Mouse (Mus musculus): ENCODE measurements around the gene Hist1h3i.

The Hist1h3i gene

DNA sequence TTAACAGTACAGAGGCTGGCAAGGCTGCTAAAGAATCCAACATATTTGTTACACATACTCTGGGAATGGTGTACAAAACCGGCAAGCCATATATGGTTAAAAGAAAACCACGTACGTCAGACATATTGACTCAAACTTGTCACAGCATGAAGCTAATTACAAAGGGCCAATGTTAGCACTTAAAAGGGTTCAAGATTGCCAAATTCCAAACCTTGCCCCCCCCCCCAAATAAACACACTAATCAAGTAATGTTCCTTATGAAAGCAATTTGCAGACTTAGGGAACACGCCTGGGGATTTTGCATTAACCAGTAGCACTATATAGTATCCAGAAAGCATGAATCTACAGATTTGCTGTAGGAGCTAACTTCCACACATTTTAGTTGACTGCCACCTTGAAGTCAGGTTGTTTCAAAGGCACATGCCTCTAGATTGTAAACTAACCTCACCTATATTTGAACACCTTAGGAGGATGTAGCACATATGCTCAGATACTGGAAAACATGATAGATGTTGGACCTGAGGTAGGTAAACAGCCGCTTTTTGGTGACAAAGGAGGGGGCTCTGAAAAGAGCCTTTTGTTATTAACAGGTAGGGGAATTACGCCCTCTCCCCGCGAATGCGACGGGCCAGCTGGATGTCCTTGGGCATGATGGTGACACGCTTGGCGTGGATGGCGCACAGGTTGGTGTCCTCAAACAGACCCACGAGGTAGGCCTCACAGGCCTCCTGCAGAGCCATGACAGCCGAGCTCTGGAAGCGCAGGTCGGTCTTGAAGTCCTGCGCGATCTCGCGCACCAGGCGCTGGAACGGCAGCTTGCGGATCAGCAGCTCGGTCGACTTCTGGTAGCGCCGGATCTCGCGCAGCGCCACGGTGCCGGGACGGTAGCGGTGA lies 562 bp downstream of the Hist1h3i start:
- DNase-seq: peak; percentile 22 to 34

DNA sequence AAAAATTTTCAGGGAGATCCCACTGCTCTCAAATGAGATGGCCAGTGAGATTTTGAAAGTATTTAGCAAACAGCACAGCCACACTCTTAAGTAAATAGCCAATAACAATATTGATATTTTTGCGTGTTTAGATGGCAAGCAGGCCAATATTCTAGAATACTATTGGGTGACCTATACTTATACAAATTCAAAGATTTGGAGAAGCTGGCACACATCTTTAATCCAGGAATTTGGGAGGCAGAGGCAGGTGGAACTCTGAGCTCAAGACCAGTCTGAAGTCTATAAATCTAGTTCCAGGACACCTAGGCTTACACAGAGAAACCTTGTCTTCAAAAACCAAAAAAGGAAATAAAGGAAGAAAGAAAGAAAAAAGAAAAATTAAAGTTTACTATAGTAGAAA lies 1.5 kb downstream of the Hist1h3i start:
- DNase-seq: no peak

DNA sequence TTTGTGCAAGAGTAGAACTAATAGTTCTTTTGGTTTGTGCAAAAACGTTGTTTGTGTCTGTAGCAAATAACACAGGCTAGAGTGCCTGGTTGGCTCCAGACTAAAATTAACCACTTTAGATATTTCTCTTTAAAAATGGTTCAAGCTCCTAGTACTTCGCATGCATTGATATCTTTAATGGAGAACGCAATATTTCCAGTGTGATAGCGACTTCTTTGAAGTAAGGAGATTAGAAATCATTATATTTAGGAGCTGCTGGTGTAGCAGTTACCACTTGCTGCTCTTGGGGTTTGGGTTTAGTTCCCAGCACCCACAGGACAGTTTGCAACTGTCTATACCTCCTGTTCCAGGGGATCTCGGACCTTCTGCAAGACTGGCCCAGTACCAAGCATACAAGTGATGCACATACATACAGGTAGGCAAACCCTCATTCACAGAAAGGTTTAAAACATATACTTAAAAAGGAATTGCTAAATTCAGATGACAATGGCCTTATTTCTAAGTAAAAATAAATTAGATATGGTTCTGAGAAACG lies 2.1 kb downstream of the Hist1h3i start:
- DNase-seq: no peak

DNA sequence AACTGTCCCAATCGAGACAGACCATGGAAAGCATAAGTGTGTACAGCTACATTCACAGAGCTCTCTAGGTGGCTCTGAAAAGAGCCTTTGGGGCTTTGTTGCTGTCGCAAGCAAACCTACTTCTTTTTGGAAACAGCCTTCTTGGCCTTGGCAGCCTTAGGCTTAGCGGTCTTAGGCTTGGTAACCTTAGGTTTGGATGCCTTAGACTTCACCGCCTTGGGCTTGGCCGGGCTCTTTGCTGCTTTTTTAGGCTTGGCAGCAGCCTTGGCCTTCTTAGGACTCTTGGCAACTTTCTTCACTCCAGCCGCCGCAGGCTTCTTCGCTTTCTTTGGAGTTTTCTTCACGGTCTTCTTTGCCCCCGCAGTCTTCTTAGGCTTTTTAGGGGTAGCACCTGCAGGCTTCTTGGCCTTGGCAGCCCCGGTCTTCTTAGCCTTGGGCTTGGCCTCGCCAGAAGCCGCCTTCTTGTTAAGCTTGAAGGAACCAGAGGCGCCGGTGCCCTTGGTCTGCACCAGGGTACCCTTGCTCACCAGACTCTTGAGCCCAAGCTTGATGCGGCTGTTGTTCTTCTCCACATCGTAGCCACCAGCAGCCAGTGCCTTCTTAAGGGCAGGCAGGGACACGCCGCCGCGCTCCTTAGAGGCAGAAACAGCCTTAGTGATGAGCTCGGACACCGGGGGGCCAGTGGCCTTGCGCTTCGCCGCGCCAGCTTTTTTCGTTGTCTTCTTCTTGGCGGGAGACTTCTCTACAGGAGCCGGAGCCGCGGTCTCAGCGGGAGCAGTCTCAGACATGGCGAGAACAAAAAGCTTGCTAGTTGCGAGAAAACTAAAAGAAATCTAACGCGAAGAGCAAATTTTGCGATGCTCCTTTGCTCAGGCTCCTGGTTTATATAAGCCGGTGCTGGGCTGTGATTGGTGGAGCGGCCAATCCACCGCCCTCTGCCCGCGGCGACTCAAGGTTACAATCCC lies 3.1 kb downstream of the Hist1h3i start, which contains the start of gene Hist1h1b:
Gene Hist1h1b (minus strand): TSS at position 859 of the 965 bp plus-strand sequence.
- DNase-seq: peak; percentile 76 to 83

DNA sequence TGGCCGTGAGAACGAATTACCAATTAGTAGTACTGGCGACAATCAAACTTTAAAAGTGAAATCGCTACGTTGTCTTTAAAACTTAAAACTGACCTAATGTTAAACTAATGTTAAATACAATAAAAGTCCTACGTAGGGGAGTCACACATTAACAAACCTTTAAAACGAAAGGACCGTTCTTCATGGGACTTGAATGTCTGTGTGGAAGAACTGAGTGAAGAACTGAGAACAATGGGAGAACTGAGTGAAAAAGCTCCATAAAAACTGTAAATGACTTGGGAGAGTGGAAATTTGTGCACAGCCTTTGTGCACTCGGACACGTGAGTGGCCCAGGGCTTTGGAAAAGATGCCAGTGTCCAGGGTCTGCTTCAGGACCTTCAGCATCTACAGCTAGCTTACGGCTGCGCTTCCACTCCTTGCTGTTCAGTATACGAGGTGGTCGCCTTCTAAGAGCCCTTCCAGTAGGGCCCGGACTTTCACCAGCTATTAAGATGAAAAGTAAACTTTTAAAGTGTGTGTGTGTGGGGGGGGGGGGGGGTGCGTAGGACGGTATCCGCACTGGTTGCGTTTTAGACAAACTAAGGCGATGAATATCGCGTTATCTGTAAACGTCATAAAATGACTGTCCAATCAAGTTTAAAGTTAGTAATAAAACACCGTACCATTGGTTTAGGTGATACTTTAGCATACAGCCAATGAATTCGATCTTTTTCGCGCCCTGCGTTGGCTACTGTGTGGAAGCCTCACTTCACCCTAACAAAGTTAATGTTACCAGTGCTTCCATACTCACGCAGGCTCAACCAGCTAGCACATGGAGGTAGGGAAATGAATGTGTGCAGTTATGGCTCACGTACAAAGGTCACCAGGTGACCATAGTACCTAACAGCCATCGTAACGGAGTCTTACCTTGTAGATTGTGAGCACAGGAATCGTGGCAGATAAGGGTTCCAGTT lies 4.1 kb downstream of the Hist1h3i start:
- peak; percentile 68 to 73 for DNase-seq

DNA sequence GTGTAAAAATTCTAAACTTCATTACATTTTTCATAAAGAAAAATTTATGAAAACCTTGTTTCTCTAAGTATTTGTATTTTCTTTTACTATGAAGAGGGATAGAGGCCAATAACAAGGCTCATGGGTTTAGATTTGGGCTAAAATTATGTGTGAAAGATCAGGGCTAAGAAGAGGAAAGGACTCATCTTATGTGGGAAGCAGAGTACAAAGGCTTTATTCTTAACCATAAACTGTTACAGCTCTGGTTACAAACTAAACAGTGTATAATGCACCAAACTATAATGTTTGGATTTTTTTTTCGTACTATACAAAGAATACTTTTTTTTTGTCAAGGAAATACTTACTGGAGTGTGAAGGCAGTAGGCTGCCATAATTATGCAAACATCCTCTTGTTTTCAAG lies 27.5 kb downstream of the Hist1h3i start:
- DNase-seq: no peak

DNA sequence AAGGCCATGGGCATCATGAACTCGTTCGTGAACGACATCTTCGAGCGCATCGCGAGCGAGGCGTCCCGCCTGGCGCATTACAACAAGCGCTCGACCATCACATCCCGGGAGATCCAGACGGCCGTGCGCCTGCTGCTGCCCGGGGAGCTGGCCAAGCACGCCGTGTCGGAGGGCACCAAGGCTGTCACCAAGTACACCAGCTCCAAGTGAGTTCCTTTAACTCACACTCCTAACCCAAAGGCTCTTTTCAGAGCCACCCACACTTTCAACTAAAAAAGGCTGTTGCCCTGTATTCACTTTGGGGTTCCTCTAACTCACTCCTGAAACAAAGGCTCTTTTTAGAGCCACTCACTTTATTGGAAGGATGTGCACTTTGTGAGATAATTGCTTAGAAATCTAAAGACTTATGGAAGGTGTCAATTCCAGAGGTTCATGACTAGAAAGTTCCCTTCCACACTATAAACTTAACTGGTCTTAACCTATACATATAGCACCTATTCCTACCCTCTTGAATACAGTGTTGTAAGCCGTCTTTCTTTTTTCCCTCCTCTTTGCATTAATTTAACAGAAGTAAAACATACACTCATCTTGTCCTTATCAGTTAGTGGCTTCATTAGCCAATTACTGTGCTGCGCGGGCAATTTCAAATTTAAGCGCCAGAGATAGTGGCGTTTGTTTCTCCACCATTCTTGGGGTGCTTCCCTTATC lies 28.7 kb downstream of the Hist1h3i start:
- peak in 1 of 2 experiments; percentile 42 for DNase-seq

DNA sequence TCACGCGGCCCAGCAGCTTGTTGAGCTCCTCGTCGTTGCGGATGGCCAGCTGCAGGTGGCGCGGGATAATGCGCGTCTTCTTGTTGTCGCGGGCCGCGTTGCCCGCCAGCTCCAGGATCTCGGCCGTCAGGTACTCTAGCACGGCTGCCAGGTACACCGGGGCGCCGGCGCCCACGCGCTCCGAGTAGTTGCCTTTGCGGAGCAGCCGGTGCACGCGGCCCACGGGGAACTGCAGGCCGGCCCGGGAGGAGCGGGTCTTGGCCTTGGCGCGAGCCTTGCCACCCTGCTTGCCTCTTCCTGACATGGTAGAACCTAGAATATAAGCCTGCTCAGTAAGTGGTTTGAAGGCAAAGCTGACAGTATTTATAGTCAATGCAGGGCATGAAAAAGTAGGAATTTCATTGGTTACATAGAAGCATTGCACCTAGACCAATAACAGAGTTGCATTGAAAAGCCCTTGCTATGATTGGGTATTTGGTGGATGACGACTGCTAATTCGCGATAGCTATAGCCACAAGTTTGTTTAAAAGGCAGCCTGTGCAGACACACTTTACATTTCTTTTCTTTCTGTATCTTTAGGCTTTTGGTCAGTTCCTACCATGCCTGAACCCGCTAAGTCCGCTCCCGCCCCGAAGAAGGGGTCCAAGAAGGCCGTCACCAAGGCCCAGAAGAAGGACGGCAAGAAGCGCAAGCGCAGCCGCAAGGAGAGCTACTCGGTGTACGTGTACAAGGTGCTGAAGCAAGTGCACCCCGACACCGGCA lies 29.5 kb downstream of the Hist1h3i start, which contains the start of the genes Hist1h2ak and Hist1h2bn:
Gene Hist1h2ak (minus strand): TSS at position 304 of the 762 bp plus-strand sequence.
Gene Hist1h2bn (plus strand): TSS at position 600 of the 762 bp plus-strand sequence.
- peak; percentile 67 to 70 for DNase-seq

DNA sequence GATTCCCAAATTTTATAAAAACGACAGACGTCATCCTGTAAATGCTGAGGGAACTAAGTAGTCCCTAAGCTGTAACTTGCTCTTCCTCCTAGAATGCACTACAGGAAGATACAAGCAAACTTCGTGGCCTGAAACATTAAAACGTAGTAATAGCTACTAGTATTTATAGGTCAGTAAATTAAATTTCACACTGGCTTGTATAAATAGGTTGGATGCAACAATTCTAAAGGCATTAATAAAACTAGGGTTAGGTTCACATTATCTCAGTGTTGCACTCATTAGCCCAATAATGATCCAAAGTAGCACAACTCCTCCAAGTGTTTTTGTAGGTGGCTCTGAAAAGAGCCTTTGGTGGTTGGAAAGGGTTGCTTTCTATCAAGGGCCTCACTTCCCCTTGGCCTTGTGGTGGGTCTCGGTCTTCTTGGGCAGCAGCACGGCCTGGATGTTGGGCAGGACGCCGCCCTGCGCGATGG lies 30.1 kb downstream of the Hist1h3i start:
- DNase-seq: no peak

DNA sequence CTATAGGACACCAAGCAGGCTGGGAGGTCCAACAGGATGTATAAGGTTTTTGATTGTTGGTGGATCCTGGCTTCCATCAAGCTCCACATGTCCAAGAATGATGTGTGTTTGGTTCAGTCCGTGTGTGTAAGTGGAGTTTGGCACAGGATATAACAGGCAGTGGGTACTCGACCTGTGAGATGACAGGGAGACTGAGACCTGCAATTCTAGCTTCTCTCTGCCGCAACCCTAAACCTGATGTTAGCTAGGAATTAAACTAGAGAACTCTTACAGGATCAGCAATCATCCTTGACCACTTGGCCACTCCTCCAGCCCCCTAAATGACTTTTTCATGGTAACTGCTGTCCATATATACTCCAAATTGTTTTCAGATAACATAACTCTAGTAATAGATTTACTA lies 30.8 kb downstream of the Hist1h3i start:
- DNase-seq: no peak

DNA sequence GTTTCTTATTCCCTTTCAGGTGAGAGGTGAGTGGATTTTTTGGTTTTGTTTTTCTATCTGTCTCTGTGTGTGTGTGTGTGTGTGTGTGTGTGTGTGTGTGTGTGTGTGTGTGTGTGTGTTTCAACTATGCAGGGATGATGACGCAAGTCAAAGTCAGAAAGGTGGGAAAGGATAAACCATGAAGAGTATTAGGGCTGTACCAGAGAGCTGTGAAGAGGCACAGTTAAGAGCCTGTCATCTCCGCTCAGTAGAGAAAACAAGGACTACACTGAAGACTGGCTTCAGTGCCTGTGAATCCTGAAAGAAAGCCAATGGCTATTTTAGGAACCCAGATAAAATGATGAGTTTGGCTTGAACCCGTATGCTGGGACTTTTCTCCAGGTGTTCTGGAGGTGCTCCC lies 31.3 kb downstream of the Hist1h3i start:
- DNase-seq: no peak

DNA sequence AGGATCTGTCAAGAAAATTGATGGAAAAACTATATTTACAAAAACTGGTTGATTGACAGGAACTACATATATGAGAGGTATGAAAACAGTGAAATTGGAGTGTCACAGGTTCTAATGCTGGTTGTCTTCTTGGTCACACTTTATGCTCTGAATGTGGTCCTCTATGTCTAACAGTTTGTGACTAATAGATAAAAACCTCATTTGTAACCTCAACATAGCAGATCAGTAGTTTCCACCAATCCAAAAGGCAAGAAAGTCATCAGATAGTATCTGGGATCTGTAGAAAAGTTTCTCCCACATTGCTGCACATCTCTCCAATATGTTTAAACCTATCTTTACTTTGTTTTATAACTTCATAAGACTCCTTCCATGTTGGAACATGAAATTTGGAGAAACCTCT lies 31.8 kb downstream of the Hist1h3i start:
- DNase-seq: no peak

DNA sequence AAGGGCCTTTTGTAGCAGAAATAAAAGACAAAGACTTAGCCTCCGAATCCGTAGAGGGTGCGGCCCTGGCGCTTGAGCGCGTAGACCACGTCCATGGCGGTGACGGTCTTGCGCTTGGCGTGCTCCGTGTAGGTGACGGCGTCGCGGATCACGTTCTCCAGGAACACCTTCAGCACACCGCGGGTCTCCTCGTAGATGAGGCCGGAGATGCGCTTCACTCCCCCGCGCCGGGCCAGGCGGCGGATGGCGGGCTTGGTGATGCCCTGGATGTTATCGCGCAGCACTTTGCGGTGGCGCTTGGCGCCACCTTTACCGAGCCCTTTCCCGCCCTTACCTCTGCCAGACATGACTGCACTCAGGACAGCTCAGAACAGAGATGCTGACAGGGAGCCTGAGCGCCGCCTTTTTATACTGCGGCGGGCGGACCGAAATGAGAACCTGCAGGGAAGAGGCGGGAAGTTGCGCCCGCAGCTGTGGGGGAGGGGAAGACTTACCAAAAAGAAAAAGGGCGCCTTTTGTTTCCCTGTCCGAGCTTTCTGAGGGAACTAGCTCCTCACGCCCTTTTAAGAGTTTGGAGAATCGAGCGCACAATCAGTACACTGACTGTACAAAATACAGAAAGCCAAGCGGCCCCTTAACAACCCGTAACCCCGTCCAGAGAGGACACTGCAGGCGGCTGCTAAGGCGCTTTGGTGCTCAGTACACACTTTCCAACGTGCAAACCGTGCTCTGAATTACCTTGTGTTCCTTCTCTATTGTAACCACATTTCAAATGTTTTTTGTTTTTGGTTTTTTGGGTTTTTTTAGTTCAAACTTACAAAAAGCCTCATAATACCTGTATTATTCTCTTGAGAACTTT lies 32.8 kb downstream of the Hist1h3i start, which contains the start of gene Hist1h4k:
Gene Hist1h4k (minus strand): TSS at position 347 of the 859 bp plus-strand sequence.
- peak; percentile 95 for DNase-seq

DNA sequence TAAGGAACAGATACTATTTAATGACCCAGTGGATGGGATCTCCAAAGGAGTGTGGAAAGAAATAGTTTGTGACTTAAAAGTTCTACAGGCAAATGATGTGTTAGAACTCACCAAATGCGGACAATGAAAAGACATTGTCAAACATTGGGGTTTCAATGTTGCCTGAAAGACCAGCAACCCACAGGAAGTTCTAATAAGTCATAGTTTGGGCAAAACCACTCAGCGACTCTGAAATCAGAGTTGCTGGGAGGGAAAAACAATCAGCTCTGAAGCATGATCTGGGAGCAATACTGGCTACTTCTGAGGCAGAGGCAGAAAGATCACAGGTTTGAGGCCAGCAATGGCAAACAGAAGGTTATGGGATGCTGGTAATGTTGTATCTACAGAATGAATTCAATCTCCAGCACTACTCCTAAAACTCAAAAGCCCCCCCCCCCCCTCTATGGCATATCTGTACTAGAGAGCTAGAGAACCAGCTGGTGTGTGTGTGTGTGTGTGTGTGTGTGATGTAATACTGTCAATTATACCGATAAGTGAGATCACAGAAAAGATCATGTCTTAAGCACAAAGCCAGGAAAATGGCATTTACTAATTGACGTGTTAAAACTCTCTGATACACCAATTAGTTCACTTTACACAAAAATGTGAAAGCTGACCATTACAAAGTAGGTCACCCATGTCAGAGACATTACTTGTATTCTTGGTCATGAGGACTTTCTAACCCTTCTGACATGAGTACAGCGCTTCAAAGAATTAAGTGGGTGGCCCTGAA lies 33.6 kb downstream of the Hist1h3i start:
- no peak for DNase-seq

DNA sequence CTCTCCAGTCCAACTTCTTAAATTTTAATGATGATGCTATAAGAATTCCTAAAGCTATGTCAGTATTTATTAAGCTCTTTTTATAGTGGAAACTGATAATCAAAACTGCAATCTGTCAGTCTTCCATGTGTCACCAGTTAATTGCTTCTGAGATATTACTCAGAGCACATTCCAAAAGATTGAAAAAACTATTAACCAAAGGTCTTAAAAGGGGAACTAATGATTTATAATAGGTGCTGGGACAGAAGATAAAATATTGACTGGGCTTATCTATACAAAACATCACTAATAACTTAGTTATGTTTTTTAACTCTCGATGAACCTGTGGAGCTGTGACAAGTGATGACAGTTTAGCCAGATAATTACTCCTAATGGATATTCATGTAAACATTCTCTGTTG lies 38.2 kb downstream of the Hist1h3i start:
- no peak for DNase-seq

DNA sequence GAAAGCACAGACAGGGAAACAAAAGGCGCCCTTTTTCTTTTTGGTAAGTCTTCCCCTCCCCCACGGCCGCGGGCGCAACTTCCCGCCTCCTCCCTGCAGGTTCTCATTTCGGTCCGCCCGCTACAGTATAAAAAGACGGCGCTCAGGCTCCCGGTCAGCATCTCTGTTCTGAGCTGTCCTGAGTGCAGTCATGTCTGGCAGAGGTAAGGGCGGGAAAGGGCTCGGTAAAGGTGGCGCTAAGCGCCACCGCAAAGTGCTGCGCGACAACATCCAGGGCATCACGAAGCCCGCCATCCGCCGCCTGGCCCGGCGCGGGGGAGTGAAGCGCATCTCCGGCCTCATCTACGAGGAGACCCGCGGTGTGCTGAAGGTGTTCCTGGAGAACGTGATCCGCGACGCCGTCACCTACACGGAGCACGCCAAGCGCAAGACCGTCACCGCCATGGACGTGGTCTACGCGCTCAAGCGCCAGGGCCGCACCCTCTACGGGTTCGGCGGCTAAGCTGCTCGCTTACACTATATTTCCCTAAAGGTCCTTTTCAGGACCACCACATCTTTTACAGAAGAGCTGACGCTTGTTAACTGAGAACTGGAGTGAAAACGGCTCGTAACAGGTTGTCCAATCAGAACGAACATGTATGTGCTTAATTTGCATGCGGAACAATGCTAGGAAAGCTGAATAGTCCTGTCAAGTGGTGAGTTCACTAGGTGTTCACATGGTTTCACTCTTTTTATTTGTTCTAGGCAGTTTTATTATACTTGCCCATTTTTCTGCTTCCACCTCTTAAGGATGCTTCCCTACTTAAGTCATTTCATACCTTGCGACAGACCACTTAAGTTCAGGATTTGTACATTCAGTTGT lies 48.0 kb downstream of the Hist1h3i start, which contains the start of gene Hist1h4j:
Gene Hist1h4j (plus strand): TSS at position 159 of the 862 bp plus-strand sequence.
- DNase-seq: peak; percentile 80 to 84
